Mouse (Mus musculus): Measurements from ENCODE around the gene Nme2. TPM values are rescaled to one million over a fixed set of nuclear protein-coding genes. Genes with fewer than 3 reads are reported as not detected.
A peak's percentile ranks its signal among the peaks of the same experiment; 100 is the strongest.

Nme2 gene
- total and polyA plus RNA-seq, 3 experiments, result 945 to 1,722 (median 1,555) TPM

DNA sequence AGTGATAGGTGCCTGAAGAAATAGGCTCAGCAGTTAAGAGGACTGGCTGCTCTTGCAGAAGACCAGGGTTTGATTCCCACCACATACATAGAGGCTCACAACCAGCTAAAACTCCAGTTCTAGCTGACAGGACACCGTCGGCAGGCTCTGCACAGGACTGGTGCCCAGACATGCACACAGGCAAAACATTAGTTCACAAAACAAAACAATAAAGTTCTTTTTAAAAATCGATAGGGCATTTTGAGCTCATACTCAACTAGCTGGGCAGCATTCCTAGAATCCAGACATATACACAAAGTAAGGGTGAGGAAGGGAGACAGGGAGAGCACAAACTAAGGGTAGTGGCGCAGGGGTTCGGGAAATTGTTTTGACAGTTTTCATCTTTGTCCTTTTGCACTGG, 38.5 kb upstream of the Nme2 start:
- H3K9ac ChIP-seq (ENCODE audit: insufficient read depth, low read depth), result peak overlapping the region; percentile 91
- dilution Hi-C loops (cut with MboI; ENCODE audit: extremely low pct_ligation_motif_present, extremely low pct_unique_long_range_greater_than_20kb, low sequenced_read_pairs) (no loop called here), in situ Hi-C loops (cut with MboI; ENCODE audit: low pct_ligation_motif_present, low pct_unique_long_range_greater_than_20kb, low sequenced_read_pairs) (no loop called here)
- no peaks in the 10 kb centered on the region for H3K9me3 ChIP-seq (replicated peaks; ENCODE audit: low read length)
- TF ChIP-seq MYC (IDR thresholded peaks at IDR 0.05; ENCODE audit: low read depth, low read length) (no peak), MAZ (IDR thresholded peaks at IDR 0.05; ENCODE audit: low read depth, low read length) (no peak), SIN3A (IDR thresholded peaks at IDR 0.05; ENCODE audit: low read length) (no peak), USF2 (conservative IDR thresholded peaks at IDR 0.05; ENCODE audit: low read depth, low read length) (no peak), MEF2A (IDR thresholded peaks at IDR 0.05; ENCODE audit: borderline replicate concordance, low read depth, low read length) (no peak), TBP (conservative IDR thresholded peaks at IDR 0.05; ENCODE audit: low read depth, low read length) (no peak), E2F4 (IDR thresholded peaks at IDR 0.05; ENCODE audit: insufficient replicate concordance, low read depth, low read length) (no peak), HCFC1 (IDR thresholded peaks at IDR 0.05; ENCODE audit: low read depth, low read length) (no peak), MXI1 (IDR thresholded peaks at IDR 0.05; ENCODE audit: low read depth, low read length) (no peak), UBTF (IDR thresholded peaks at IDR 0.05; ENCODE audit: low read depth, low read length) (no peak), JUND (conservative IDR thresholded peaks at IDR 0.05; ENCODE audit: low read depth, low read length) (no peak)
- H3K4me1 ChIP-seq (ENCODE audit: control insufficient read depth in 1 of 2, insufficient read depth in 2 of 2), result peaks cover 3 to 36% of the 10 kb centered on the region in 2 experiments
- H3K27me3 ChIP-seq (replicated peaks), result no peaks in the 10 kb centered on the region
- H3K4me3 ChIP-seq (replicated peaks in 1 of 3; ENCODE audit: low read depth in 2 of 3, low read length in 2 of 3, poor library complexity in 1 of 3), result peak overlapping the region; percentile 77 to 97 (median 82)
- peak overlapping the region; percentile 97 for H3K27ac ChIP-seq (ENCODE audit: insufficient read depth, low read depth)
- DNase-seq (ENCODE audit: extremely low read depth), result no peak
- H3K79me2 ChIP-seq (replicated peaks; ENCODE audit: control insufficient read depth, extremely low read depth, insufficient read depth, poor library complexity, severe bottlenecking), result peaks cover 28% of the 10 kb centered on the region
- peak overlapping the region; percentile 92 for H3K4me2 ChIP-seq (ENCODE audit: insufficient read depth, low read depth, poor library complexity, severe bottlenecking)
- peaks cover 0 to 15% of the 10 kb centered on the region in 2 experiments for H3K36me3 ChIP-seq (replicated peaks in 1 of 2; ENCODE audit: control insufficient read depth in 1 of 2, insufficient read depth in 1 of 2, low read length in 1 of 2)

DNA sequence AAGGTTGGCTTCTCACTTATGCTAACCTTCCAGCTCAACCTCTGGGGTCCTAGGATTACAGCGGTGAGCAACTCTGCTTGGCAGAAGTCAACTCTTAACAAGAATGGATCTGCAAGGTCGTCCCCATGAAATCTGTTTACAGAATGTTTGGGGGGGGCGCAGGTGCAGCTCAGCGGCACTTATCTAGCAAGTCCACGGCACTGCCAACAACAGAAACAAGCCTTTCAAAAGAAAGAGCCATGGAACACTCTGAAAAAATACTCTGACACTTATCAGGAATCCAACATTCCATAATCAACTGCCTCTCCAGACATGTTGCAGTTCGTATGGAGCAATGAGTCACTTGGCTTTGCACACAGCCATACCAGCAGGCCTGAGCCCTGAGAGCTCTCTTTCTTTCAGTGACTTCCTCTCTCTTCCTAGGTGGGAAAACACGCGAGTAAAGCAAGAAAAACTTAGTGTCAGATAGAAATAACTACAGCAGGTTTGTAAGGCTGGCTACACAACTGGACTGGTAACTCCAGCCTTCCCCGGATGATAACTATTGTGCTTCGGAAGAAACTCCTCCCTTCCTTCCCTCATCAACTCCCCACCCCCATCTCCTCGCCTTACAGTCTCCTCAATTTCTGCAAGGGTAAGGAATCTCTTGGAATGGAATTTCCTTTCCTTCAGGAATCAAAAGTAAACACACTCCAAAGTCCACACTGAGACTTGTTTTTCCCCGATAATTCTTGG, 32.4 kb upstream of the Nme2 start:
- no peaks in the 10 kb centered on the region for H3K36me3 ChIP-seq (replicated peaks in 1 of 2; ENCODE audit: control insufficient read depth in 1 of 2, insufficient read depth in 1 of 2, low read length in 1 of 2)
- no peak overlapping the region for H3K27ac ChIP-seq (ENCODE audit: insufficient read depth, low read depth)
- in situ Hi-C loops (cut with MboI; ENCODE audit: low pct_ligation_motif_present, low pct_unique_long_range_greater_than_20kb, low sequenced_read_pairs) (no loop called here), dilution Hi-C loops (cut with MboI; ENCODE audit: extremely low pct_ligation_motif_present, extremely low pct_unique_long_range_greater_than_20kb, low sequenced_read_pairs) (no loop called here)
- TF ChIP-seq CHD2 (IDR thresholded peaks at IDR 0.05; ENCODE audit: low read length), result no peak
- no peak for TF ChIP-seq POLR2AphosphoS2 (IDR thresholded peaks at IDR 0.05; ENCODE audit: low read depth, low read length)
- 0 out of 2 replicates have a peak, but pooled peaks have one; percentile 3 for TF ChIP-seq TBP (conservative IDR thresholded peaks at IDR 0.05; ENCODE audit: low read depth, low read length)
- no peak for TF ChIP-seq CTCF (conservative IDR thresholded peaks at IDR 0.05 in 1 of 2, IDR thresholded peaks at IDR 0.05 in 1 of 2; ENCODE audit: low read depth in 2 of 2, low read length in 2 of 2)
- no peak for TF ChIP-seq NRF1 (IDR thresholded peaks at IDR 0.05; ENCODE audit: low read depth, low read length)
- peaks cover 13 to 31% of the 10 kb centered on the region in 2 experiments for H3K4me1 ChIP-seq (ENCODE audit: control insufficient read depth in 1 of 2, insufficient read depth in 2 of 2)
- no peaks in the 10 kb centered on the region for H3K9me3 ChIP-seq (replicated peaks; ENCODE audit: low read length)
- DNase-seq (ENCODE audit: extremely low read depth), result no peak
- H3K27me3 ChIP-seq (replicated peaks), result no peaks in the 10 kb centered on the region
- H3K9ac ChIP-seq (ENCODE audit: insufficient read depth, low read depth), result 0 out of 2 replicates have a peak overlapping the region, but pooled peaks have one; percentile 1
- H3K79me2 ChIP-seq (replicated peaks; ENCODE audit: control insufficient read depth, extremely low read depth, insufficient read depth, poor library complexity, severe bottlenecking), result no peaks in the 10 kb centered on the region
- no peak overlapping the region for H3K4me2 ChIP-seq (ENCODE audit: insufficient read depth, low read depth, poor library complexity, severe bottlenecking)
- no peak overlapping the region for H3K4me3 ChIP-seq (replicated peaks in 1 of 3; ENCODE audit: low read depth in 2 of 3, low read length in 2 of 3, poor library complexity in 1 of 3)
